Mouse (Mus musculus): ENCODE measurements around the gene Themis2.
A peak's percentile ranks its signal among the peaks of the same experiment; 100 is the strongest.

- no peak for TF ChIP-seq POLR2A (IDR thresholded peaks at IDR 0.05; ENCODE audit: low read depth, low read length)
- no peak for TF ChIP-seq EP300 (IDR thresholded peaks at IDR 0.05; ENCODE audit: low read length)
- peak; percentile 96 to 98 for TF ChIP-seq CTCF (conservative IDR thresholded peaks at IDR 0.05 in 1 of 2, IDR thresholded peaks at IDR 0.05 in 1 of 2; ENCODE audit: low read depth in 2 of 2, low read length in 2 of 2)
- no peak for TF ChIP-seq USF1 (IDR thresholded peaks at IDR 0.05; ENCODE audit: low read depth, low read length)
- no peak for TF ChIP-seq ETS1 (conservative IDR thresholded peaks at IDR 0.05; ENCODE audit: low read depth, low read length)
- TF ChIP-seq POLR2AphosphoS2 (IDR thresholded peaks at IDR 0.05; ENCODE audit: low read depth, low read length) = no peak
- peak; percentile 66; the same call in 1 of the 2 replicates for TF ChIP-seq MXI1 (IDR thresholded peaks at IDR 0.05; ENCODE audit: low read depth, low read length)
- TF ChIP-seq ZMIZ1 (IDR thresholded peaks at IDR 0.05; ENCODE audit: low read depth, low read length) = 0 out of 2 replicates have a peak, but pooled peaks have one; percentile 18
- TF ChIP-seq GABPA (IDR thresholded peaks at IDR 0.05; ENCODE audit: insufficient replicate concordance, low read depth, low read length) = no peak
- no peak for TF ChIP-seq TBP (conservative IDR thresholded peaks at IDR 0.05; ENCODE audit: low read depth, low read length)
Observed at GRCm38 (mm10) chr4:132823614-132824366, 27.6 kb upstream of the Themis2 start.

Measured in CH12.LX (cell line).